Mouse (Mus musculus) E14TG2a.4 (cell line): ENCODE measurements at regions not wholly inside any gene's neighbourhood (a gene's known extent, or its start where the extent isn't known, plus 50 kb on each side); places are given as distances from the start of the nearest gene placed in this dataset.

Source experiments
- H3K27me3 ChIP-seq: 2 replicates; pipeline ENCODE4 v1.6.1; 2014; ENCODE audit warnings: low read length, control low read depth; ENCODE audit not compliant: insufficient read depth
- H3K36me3 ChIP-seq: 2 replicates; pipeline ENCODE4 v1.6.1; 2014; ENCODE audit warnings: low read length, control low read depth; ENCODE audit not compliant: insufficient read depth
- H3K4me1 ChIP-seq: replicated peaks from 2 replicates; pipeline ENCODE4 v1.6.1; 2014; ENCODE audit warnings: low read depth, low read length, control low read depth
- H3K4me3 ChIP-seq: replicated peaks from 2 replicates; pipeline ENCODE4 v1.5.1; 2014; ENCODE audit warnings: mild to moderate bottlenecking, low read length
- H3K9me3 ChIP-seq: 2 replicates; pipeline ENCODE4 v1.6.1; 2014; ENCODE audit warnings: low read length, control low read depth
- CTCF ChIP-seq: conservative IDR thresholded peaks from 2 replicates; pipeline ENCODE4 v1.5.1; 2014; ENCODE audit warnings: low read length
- NANOG ChIP-seq: IDR thresholded peaks from 2 replicates; pipeline ENCODE4 v1.6.1; 2014; ENCODE audit warnings: borderline replicate concordance, low read length, mixed read lengths
- POU5F1 ChIP-seq: IDR thresholded peaks from 2 replicates; pipeline ENCODE4 v1.6.1; 2014; ENCODE audit warnings: low read length, borderline replicate concordance

GRCm38 (mm10) chr9:62197486-62197885, 75.0 kb upstream of the Glce start:
- H3K9me3 ChIP-seq: no peaks in the 10 kb centered on the region
- peaks cover 17% of the 10 kb centered on the region for H3K27me3 ChIP-seq
- H3K4me1 ChIP-seq: peaks cover 57% of the 10 kb centered on the region
- no peak overlapping the region for H3K4me3 ChIP-seq
- TF ChIP-seq POU5F1 (no peak), NANOG (no peak), CTCF (no peak)
- H3K36me3 ChIP-seq: no peaks in the 10 kb centered on the region

GRCm38 (mm10) chr9:62192424-62192892, 70.0 kb upstream of the Glce start:
- H3K4me3 ChIP-seq: no peak overlapping the region
- no peaks in the 10 kb centered on the region for H3K9me3 ChIP-seq
- peaks cover 50% of the 10 kb centered on the region for H3K4me1 ChIP-seq
- peaks cover 51% of the 10 kb centered on the region for H3K27me3 ChIP-seq
- H3K36me3 ChIP-seq: no peaks in the 10 kb centered on the region
- TF ChIP-seq NANOG: peak; percentile 87
- no peak for TF ChIP-seq POU5F1

DNA sequence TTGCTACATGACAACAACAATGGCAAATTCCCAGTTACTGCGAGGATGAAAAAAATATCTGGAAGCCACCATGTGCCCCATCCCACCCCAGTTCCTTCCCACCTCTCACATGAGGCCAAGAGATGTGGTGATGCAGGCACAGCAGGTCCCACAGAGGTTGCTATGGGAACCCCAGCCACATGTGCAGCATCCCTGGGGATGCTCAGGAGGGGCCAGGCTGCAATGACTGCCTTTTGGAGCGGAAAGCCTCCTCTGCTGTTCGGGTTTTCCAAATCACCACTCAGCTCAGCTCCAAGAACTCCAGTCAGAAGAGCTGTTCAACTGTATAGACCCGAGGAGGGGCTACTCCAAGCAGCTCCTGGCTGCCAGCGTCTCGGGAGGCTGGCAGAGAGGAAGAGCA, 68.0 kb upstream of the Glce start:
- Histone ChIP-seq H3K36me3 (no peaks in the 10 kb centered on the region), H3K4me3 (no peak overlapping the region), H3K4me1 (peaks cover 50% of the 10 kb centered on the region), H3K9me3 (no peaks in the 10 kb centered on the region), H3K27me3 (peaks cover 55% of the 10 kb centered on the region)
- TF ChIP-seq NANOG (no peak), CTCF (no peak), POU5F1 (no peak)

- H3K27me3 ChIP-seq: peaks cover 46% of the 10 kb centered on the region
- peaks cover 44% of the 10 kb centered on the region for H3K4me1 ChIP-seq
- H3K36me3 ChIP-seq: no peaks in the 10 kb centered on the region
- TF ChIP-seq POU5F1 (no peak), CTCF (no peak), NANOG (no peak)
- no peaks in the 10 kb centered on the region for H3K9me3 ChIP-seq
- no peak overlapping the region for H3K4me3 ChIP-seq
Measured at GRCm38 (mm10) chr9:62188835-62189234, 66.4 kb upstream of the Glce start.

DNA sequence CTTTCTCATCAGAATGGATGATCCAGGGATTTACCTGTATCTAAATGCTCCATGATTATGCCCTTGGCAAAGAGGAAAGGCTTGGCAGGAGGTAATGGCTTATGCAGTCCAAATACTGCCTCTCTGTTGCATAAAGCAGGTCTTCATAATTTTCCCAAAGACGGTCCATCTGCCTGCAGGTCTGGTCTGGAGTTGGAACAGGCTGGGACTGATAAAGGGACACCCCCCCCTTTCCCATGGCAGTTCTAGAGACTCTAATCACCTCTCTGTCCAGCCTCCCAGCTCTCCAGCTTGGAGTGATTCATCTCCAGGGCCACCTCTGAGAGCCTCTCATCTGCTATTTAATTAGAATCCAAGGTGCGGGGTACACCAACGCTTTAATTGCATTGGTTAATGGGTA, 65.9 kb upstream of the Glce start:
- Histone ChIP-seq H3K27me3 (peaks cover 46% of the 10 kb centered on the region), H3K4me3 (no peak overlapping the region), H3K4me1 (peaks cover 43% of the 10 kb centered on the region), H3K36me3 (no peaks in the 10 kb centered on the region), H3K9me3 (no peaks in the 10 kb centered on the region)
- TF ChIP-seq POU5F1: no peak

DNA sequence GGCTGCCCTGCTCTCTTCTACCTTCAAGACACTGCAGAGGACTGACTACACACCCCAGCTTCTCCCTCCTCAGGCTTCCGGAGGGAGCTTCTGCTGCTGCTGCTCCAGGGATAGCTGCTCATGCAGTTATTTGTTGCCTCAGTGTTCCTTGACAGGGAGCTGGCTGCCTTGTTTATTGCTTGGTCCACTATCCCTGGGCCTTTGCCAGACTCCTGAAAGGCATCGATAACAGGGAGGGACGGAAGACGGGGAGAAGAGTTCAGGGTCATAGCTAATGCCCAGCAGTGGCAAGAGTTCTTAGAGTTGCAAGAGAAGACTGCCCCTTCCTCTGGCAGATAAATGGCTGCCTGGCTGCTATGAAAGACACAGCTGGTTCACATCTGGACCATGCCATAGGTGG, 64.4 kb upstream of the Glce start:
- H3K27me3 ChIP-seq: peaks cover 46% of the 10 kb centered on the region
- H3K4me3 ChIP-seq: no peak overlapping the region
- TF ChIP-seq NANOG (no peak), POU5F1 (no peak), CTCF (no peak)
- H3K4me1 ChIP-seq: peaks cover 33% of the 10 kb centered on the region
- no peaks in the 10 kb centered on the region for H3K36me3 ChIP-seq
- H3K9me3 ChIP-seq: no peaks in the 10 kb centered on the region

- H3K4me1 ChIP-seq: peaks cover 24% of the 10 kb centered on the region
- peaks cover 37% of the 10 kb centered on the region for H3K27me3 ChIP-seq
- no peaks in the 10 kb centered on the region for H3K36me3 ChIP-seq
- TF ChIP-seq NANOG: no peak
- no peak for TF ChIP-seq POU5F1
- no peak for TF ChIP-seq CTCF
- no peak overlapping the region for H3K4me3 ChIP-seq
- H3K9me3 ChIP-seq: no peaks in the 10 kb centered on the region
Measured at GRCm38 (mm10) chr9:62185516-62186280, 63.2 kb upstream of the Glce start.

- Histone ChIP-seq H3K36me3 (no peaks in the 10 kb centered on the region), H3K9me3 (no peaks in the 10 kb centered on the region), H3K4me3 (no peak overlapping the region), H3K4me1 (peaks cover 11% of the 10 kb centered on the region; the same call in 1 of the 2 replicates), H3K27me3 (peaks cover 11% of the 10 kb centered on the region)
- TF ChIP-seq POU5F1 (no peak), CTCF (no peak), NANOG (no peak)
Measured at GRCm38 (mm10) chr9:62181182-62181830, 58.9 kb upstream of the Glce start.

GRCm38 (mm10) chr9:62180456-62181181, 58.2 kb upstream of the Glce start:
- H3K9me3 ChIP-seq: no peaks in the 10 kb centered on the region
- no peak overlapping the region for H3K4me3 ChIP-seq
- peaks cover 7% of the 10 kb centered on the region for H3K27me3 ChIP-seq
- TF ChIP-seq POU5F1: no peak
- TF ChIP-seq CTCF: no peak
- no peak for TF ChIP-seq NANOG
- H3K4me1 ChIP-seq: peaks cover 11% of the 10 kb centered on the region; the same call in 1 of the 2 replicates
- no peaks in the 10 kb centered on the region for H3K36me3 ChIP-seq
